Mouse (Mus musculus) limb, embryonic 10.5 days (tissue): Measurements from ENCODE around the gene Slc25a34. TPM values are rescaled to one million over a fixed set of nuclear protein-coding genes. Genes with fewer than 3 reads are reported as not detected.

ENCODE experiments used
- DNase-seq: peaks from one replicate; pipeline ENCODE4 v3.0.0-alpha.2; 2017; ENCODE audit warnings: low spot score
- H3K27ac ChIP-seq: fragments of 300-500 bp; sonication (generic); 2 replicates; pipeline ENCODE4 v1.5.1; 2016; ENCODE audit warnings: mild to moderate bottlenecking
- H3K27me3 ChIP-seq: fragments of 300-500 bp; sonication (generic); 2 replicates; pipeline ENCODE4 v1.6.1; 2016; ENCODE audit warnings: low read depth, mild to moderate bottlenecking; ENCODE audit not compliant: poor library complexity, severe bottlenecking
- H3K36me3 ChIP-seq: fragments of 300-500 bp; sonication (generic); 2 replicates; pipeline ENCODE4 v1.6.1; 2016; ENCODE audit warnings: mild to moderate bottlenecking, moderate library complexity
- H3K4me1 ChIP-seq: fragments of 300-500 bp; sonication (generic); 2 replicates; pipeline ENCODE4 v1.6.1; 2016
- H3K4me3 ChIP-seq: fragments of 300-500 bp; sonication (generic); 2 replicates; pipeline ENCODE4 v1.5.1; 2016; ENCODE audit warnings: mild to moderate bottlenecking, moderate library complexity
- H3K9me3 ChIP-seq: fragments of 300-500 bp; sonication (generic); replicated peaks from 2 replicates; pipeline ENCODE4 v1.6.1; 2016; ENCODE audit warnings: mild to moderate bottlenecking
- WGBS: fragments of 180-500 bp; shearing (Covaris S2); methylation state at CpG from one replicate; pipeline ENCODE4 v1.1.7; 2016; 5-methylcytosine and 5-hydroxymethylcytosine counted together
- polyA plus RNA-seq: library from polyadenylated mRNA; unstranded; fragments of >200 nt; fragmentation: Nextera tagmentation; extraction: Ambion mirVana; gene quantifications from 2 replicates; pipeline ENCODE4 v1.2.1, GENCODE M21; 2016

The Slc25a34 gene
- polyA plus RNA-seq, 1 experiment from 2014 or later: 0.05 TPM

- Histone ChIP-seq H3K4me1 (peaks cover 28% of the 10 kb centered on the region), H3K27me3 (no peaks in the 10 kb centered on the region), H3K9me3 (no peaks in the 10 kb centered on the region), H3K36me3 (no peaks in the 10 kb centered on the region), H3K4me3 (no peak overlapping the region), H3K27ac (no peak overlapping the region)
- no peak for DNase-seq
- 88% methylated on average over 8 of the region's 8 CpGs for WGBS
Observed at GRCm38 (mm10) chr4:141604493-141604892, 19.1 kb downstream of the Slc25a34 start.

- Histone ChIP-seq H3K36me3 (no peaks in the 10 kb centered on the region), H3K9me3 (no peaks in the 10 kb centered on the region), H3K27me3 (no peaks in the 10 kb centered on the region), H3K27ac (no peak overlapping the region), H3K4me1 (peaks cover 33% of the 10 kb centered on the region), H3K4me3 (no peak overlapping the region)
- WGBS: 71% methylated on average over 4 of the region's 4 CpGs
- DNase-seq: no peak
Observed at GRCm38 (mm10) chr4:141603921-141604320, 19.7 kb downstream of the Slc25a34 start.

GRCm38 (mm10) chr4:141602523-141603223 is 20.9 kb downstream of the Slc25a34 start:
- no peak overlapping the region for H3K27ac ChIP-seq
- H3K27me3 ChIP-seq: no peaks in the 10 kb centered on the region
- no peak overlapping the region for H3K4me3 ChIP-seq
- H3K9me3 ChIP-seq: no peaks in the 10 kb centered on the region
- H3K4me1 ChIP-seq: peaks cover 45% of the 10 kb centered on the region
- WGBS: 80% methylated on average over 11 of the region's 11 CpGs
- H3K36me3 ChIP-seq: no peaks in the 10 kb centered on the region
- DNase-seq: no peak

GRCm38 (mm10) chr4:141601148-141601862 is 22.3 kb downstream of the Slc25a34 start:
- no peak overlapping the region for H3K27ac ChIP-seq
- H3K27me3 ChIP-seq: no peaks in the 10 kb centered on the region
- no peaks in the 10 kb centered on the region for H3K9me3 ChIP-seq
- H3K4me1 ChIP-seq: peaks cover 50% of the 10 kb centered on the region
- H3K4me3 ChIP-seq: no peak overlapping the region
- 72% methylated on average over 12 of the region's 12 CpGs for WGBS
- peaks cover 5% of the 10 kb centered on the region for H3K36me3 ChIP-seq
- no peak for DNase-seq

GRCm38 (mm10) chr4:141600364-141600763 is 23.3 kb downstream of the Slc25a34 start:
- no peak for DNase-seq
- Histone ChIP-seq H3K27me3 (no peaks in the 10 kb centered on the region), H3K27ac (peak overlapping the region; percentile 93), H3K9me3 (no peaks in the 10 kb centered on the region), H3K36me3 (peaks cover 14% of the 10 kb centered on the region), H3K4me1 (peaks cover 48% of the 10 kb centered on the region), H3K4me3 (peak overlapping the region; percentile 67)
- WGBS: 39% methylated on average over 6 of the region's 6 CpGs

GRCm38 (mm10) chr4:141599251-141600141 is 24.1 kb downstream of the Slc25a34 start:
- DNase-seq: peak; percentile 82
- H3K9me3 ChIP-seq: no peaks in the 10 kb centered on the region
- H3K27me3 ChIP-seq: no peaks in the 10 kb centered on the region
- under 1% methylated on average over 52 of the region's 57 CpGs for WGBS
- peak overlapping the region; percentile 67 for H3K4me3 ChIP-seq
- peaks cover 23% of the 10 kb centered on the region for H3K36me3 ChIP-seq
- peak overlapping the region; percentile 93 for H3K27ac ChIP-seq
- peaks cover 47% of the 10 kb centered on the region for H3K4me1 ChIP-seq

- Histone ChIP-seq H3K27me3 (no peaks in the 10 kb centered on the region), H3K9me3 (no peaks in the 10 kb centered on the region), H3K36me3 (peaks cover 29% of the 10 kb centered on the region), H3K4me1 (peaks cover 41% of the 10 kb centered on the region), H3K4me3 (peak overlapping the region; percentile 67), H3K27ac (peak overlapping the region; percentile 93)
- no peak for DNase-seq
- 1% methylated on average over 9 of the region's 9 CpGs for WGBS
Observed at GRCm38 (mm10) chr4:141598894-141599250, 24.7 kb downstream of the Slc25a34 start.

- H3K36me3 ChIP-seq: peaks cover 33% of the 10 kb centered on the region
- H3K4me3 ChIP-seq: peak overlapping the region; percentile 67
- WGBS: 1% methylated on average over 19 of the region's 19 CpGs
- peaks cover 41% of the 10 kb centered on the region for H3K4me1 ChIP-seq
- no peaks in the 10 kb centered on the region for H3K9me3 ChIP-seq
- H3K27ac ChIP-seq: peak overlapping the region; percentile 93
- DNase-seq: peak; percentile 76
- no peaks in the 10 kb centered on the region for H3K27me3 ChIP-seq
Observed at GRCm38 (mm10) chr4:141598199-141598893, 25.3 kb downstream of the Slc25a34 start.

- DNase-seq: no peak
- H3K4me3 ChIP-seq: no peak overlapping the region
- peaks cover 49% of the 10 kb centered on the region for H3K36me3 ChIP-seq
- peak overlapping the region; percentile 37; the same call in 1 of the 2 replicates for H3K27ac ChIP-seq
- H3K4me1 ChIP-seq: peaks cover 41% of the 10 kb centered on the region
- no peaks in the 10 kb centered on the region for H3K27me3 ChIP-seq
- 84% methylated on average over 8 of the region's 8 CpGs for whole genome bisulfite sequencing
- H3K9me3 ChIP-seq: no peaks in the 10 kb centered on the region
Observed at GRCm38 (mm10) chr4:141596700-141597328, 26.8 kb downstream of the Slc25a34 start.

- Histone ChIP-seq H3K27ac (no peak overlapping the region), H3K36me3 (peaks cover 59% of the 10 kb centered on the region), H3K4me1 (peaks cover 34% of the 10 kb centered on the region), H3K4me3 (no peak overlapping the region), H3K9me3 (no peaks in the 10 kb centered on the region), H3K27me3 (no peaks in the 10 kb centered on the region)
- DNase-seq: no peak
- 87% methylated on average over 9 of the region's 9 CpGs for WGBS
Observed at GRCm38 (mm10) chr4:141595605-141596268, 27.9 kb downstream of the Slc25a34 start.

GRCm38 (mm10) chr4:141595138-141595537 is 28.5 kb downstream of the Slc25a34 start:
- Histone ChIP-seq H3K27me3 (no peaks in the 10 kb centered on the region), H3K4me3 (no peak overlapping the region), H3K27ac (no peak overlapping the region), H3K9me3 (no peaks in the 10 kb centered on the region), H3K4me1 (peaks cover 29% of the 10 kb centered on the region), H3K36me3 (peaks cover 65% of the 10 kb centered on the region)
- 92% methylated on average over 11 of the region's 11 CpGs for WGBS
- no peak for DNase-seq
